ENCODE assay signal across 1 mouse cellular context in genomic region chr17:27830411-27830810, GRCm38 (mm10).
TF ChIP-seq lines count a peak whose summit lies in the region.

No protein-coding gene starts in this region.

TF ChIP-seq in CH12.LX, 34 proteins besides CTCF, POLR2A, EP300 and RAD21 (continued from another document):
- TF ChIP-seq HCFC1 (IDR thresholded peaks at IDR 0.05; ENCODE audit: low read depth, low read length) (no peak), TCF12 (IDR thresholded peaks at IDR 0.05; ENCODE audit: low read depth, low read length) (no peak), CHD1 (IDR thresholded peaks at IDR 0.05; ENCODE audit: low read depth, low read length) (no peak)
